In genomic region chr8:120569939-120570715, GRCm38 (mm10) we compare ENCODE assay signal across 8 mouse cellular contexts. TPM values are rescaled to one million over a fixed set of nuclear protein-coding genes. Genes with fewer than 3 reads are reported as not detected.
DNase-seq lines count a peak whose midpoint lies in the region; ATAC-seq lines count a peak whose summit lies in the region.

No protein-coding gene starts in this region.

- DNase-seq in WW6 (ENCODE audit: low read depth, low spot score), result peak; percentile 74
- peak; percentile 76 for DNase-seq in embryo, embryonic 10 days (ENCODE audit: low spot score)
- DNase-seq in heart, adult 18-20 months, result peak; percentile 72 to 85
- DNase-seq in kidney, postnatal 14 days, result peak; percentile 81
- DNase-seq in lung, postnatal 10 days, result peak; percentile 83
- peak; percentile 57 for DNase-seq in retina, postnatal 7 days (ENCODE audit: low read depth, low spot score)
- peak; percentile 68 to 82 for DNase-seq in urinary bladder, postnatal 4 days (ENCODE audit: low spot score in 2 of 2)

- peak; percentile 74 for ATAC-seq in CD4-positive, CD25-positive, alpha-beta regulatory T cell, adult 4 months

RNA-seq across cellular contexts. Expression of gene Gins2, which starts 19.0 kb away (rescaled TPM):
- polyA plus RNA-seq in CD4-positive, CD25-positive, alpha-beta regulatory T cell, adult 4 months (2017; shearing (Covaris generic)), result 10 to 100 TPM; 14.6 to 20.6 TPM
- 1 to 10 TPM in 1 of 2 experiments, under 1 TPM in 1; 0.98 to 1.8 TPM for total RNA-seq in heart, adult 18-20 months (2021)

Comparison
In these comparisons a context has a peak if more than half of its experiments do, and no peak if none do; other contexts are left out.
1. Peak in every context shown above with its lines: DNase-seq and ATAC-seq.